Mouse (Mus musculus): ENCODE measurements around the gene Col15a1.

DNA sequence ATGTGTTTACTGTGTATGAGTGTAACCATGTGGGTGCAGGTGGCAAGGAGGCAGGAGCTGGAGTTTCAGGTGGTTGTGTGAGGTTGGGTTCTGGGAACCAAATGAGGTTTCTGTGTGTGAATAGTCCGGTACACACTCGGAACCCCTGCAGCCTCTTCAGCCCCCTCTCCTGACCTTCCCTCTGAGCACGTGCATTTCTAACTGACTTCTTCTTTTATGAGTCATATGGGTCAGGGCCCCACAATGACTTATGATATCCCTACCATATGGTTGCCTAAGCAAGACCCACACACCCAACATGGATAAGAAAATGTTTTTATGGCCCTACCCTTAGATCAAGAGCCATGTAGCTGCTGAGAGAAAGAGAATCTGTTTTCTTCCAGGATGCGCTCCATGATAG lies 139.1 kb downstream of the Col15a1 start:
- TF ChIP-seq CTCF (conservative IDR thresholded peaks at IDR 0.05; ENCODE audit: low read length) (no peak), POU5F1 (IDR thresholded peaks at IDR 0.05; ENCODE audit: borderline replicate concordance, low read length) (no peak), NANOG (IDR thresholded peaks at IDR 0.05; ENCODE audit: borderline replicate concordance, low read length) (no peak)

All from E14TG2a.4 (cell line).